Mouse (Mus musculus): ENCODE measurements around the gene Fam83e. TPM values are rescaled to one million over a fixed set of nuclear protein-coding genes. Genes with fewer than 3 reads are reported as not detected.

Fam83e gene
- polyA plus RNA-seq, 1 experiment from 2014 or later: 0.39 TPM

- Histone ChIP-seq H3K36me3 (ENCODE audit: control insufficient read depth, insufficient read depth) (no peaks in the 10 kb centered on the region), H3K4me2 (ENCODE audit: low read depth, low read length) (no peak overlapping the region), H3K4me3 (ENCODE audit: low read length) (no peak overlapping the region), H3K4me1 (ENCODE audit: control insufficient read depth, insufficient read depth, low read length) (no peaks in the 10 kb centered on the region; the same call in 1 of the 2 replicates), H3K9me3 (replicated peaks; ENCODE audit: control insufficient read depth, low read length) (0 out of 2 replicates have a peak, but pooled peaks cover 3% of the 10 kb centered on the region), H3K27me3 (ENCODE audit: control insufficient read depth, insufficient read depth, low read length) (no peaks in the 10 kb centered on the region; the same call in 1 of the 2 replicates), H3K27ac (ENCODE audit: low read length) (no peak overlapping the region), H3K9ac (ENCODE audit: low read length) (no peak overlapping the region)
- 76% methylated on average over 9 of the region's 9 CpGs for WGBS
- ATAC-seq (replicated peaks; ENCODE audit: extremely low read depth, insufficient read depth, low FRiP score): no peak
These were observed 29.1 kb downstream of the Fam83e start for GRCm38 (mm10) chr7:45750162-45750561.

GRCm38 (mm10) chr7:45755703-45756102 is 34.7 kb downstream of the Fam83e start:
- no peaks in the 10 kb centered on the region for H3K4me1 ChIP-seq (ENCODE audit: control insufficient read depth, insufficient read depth, low read length)
- peaks cover 26% of the 10 kb centered on the region for H3K27me3 ChIP-seq (ENCODE audit: control insufficient read depth, insufficient read depth, low read length)
- 49% methylated on average over 6 of the region's 6 CpGs for WGBS
- no peak overlapping the region for H3K4me2 ChIP-seq (ENCODE audit: low read depth, low read length)
- no peak overlapping the region for H3K27ac ChIP-seq (ENCODE audit: low read length)
- H3K9ac ChIP-seq (ENCODE audit: low read length): no peak overlapping the region
- H3K36me3 ChIP-seq (ENCODE audit: control insufficient read depth, insufficient read depth): no peaks in the 10 kb centered on the region
- no peaks in the 10 kb centered on the region for H3K9me3 ChIP-seq (replicated peaks; ENCODE audit: control insufficient read depth, low read length)
- H3K4me3 ChIP-seq (ENCODE audit: low read length): no peak overlapping the region
- ATAC-seq (replicated peaks; ENCODE audit: extremely low read depth, insufficient read depth, low FRiP score): no peak

DNA sequence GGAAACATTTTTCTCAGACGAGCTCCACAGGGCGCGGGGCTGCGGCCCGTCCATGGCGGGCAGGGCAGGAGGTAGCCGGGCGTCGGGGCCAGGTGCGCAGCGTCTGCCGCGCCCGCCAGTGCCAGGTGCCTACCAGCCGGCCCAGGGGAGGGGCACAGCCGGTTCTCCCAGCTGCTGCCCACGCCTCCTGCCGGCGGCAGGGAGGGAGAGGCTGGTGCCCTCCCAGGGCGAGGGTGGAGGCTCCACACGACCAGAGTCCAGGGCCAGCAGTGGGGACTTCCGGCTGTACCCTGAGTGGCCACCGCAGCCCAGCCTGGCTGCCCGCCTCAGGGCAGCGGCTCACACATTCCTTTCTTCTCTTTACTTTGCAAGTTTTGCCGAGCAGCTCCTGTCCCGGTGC is 38.4 kb downstream of the Fam83e start:
- peak overlapping the region; percentile 1; the same call in 1 of the 2 replicates for H3K4me3 ChIP-seq (ENCODE audit: low read length)
- H3K4me2 ChIP-seq (ENCODE audit: low read depth, low read length): peak overlapping the region; percentile 41
- no peak for ATAC-seq (replicated peaks; ENCODE audit: extremely low read depth, insufficient read depth, low FRiP score)
- H3K9ac ChIP-seq (ENCODE audit: low read length): peak overlapping the region; percentile 6; the same call in 1 of the 2 replicates
- H3K27ac ChIP-seq (ENCODE audit: low read length): no peak overlapping the region
- H3K36me3 ChIP-seq (ENCODE audit: control insufficient read depth, insufficient read depth): no peaks in the 10 kb centered on the region
- peaks cover 26% of the 10 kb centered on the region for H3K27me3 ChIP-seq (ENCODE audit: control insufficient read depth, insufficient read depth, low read length)
- WGBS: 7% methylated on average over 27 of the region's 27 CpGs
- H3K4me1 ChIP-seq (ENCODE audit: control insufficient read depth, insufficient read depth, low read length): no peaks in the 10 kb centered on the region
- no peaks in the 10 kb centered on the region for H3K9me3 ChIP-seq (replicated peaks; ENCODE audit: control insufficient read depth, low read length)

DNA sequence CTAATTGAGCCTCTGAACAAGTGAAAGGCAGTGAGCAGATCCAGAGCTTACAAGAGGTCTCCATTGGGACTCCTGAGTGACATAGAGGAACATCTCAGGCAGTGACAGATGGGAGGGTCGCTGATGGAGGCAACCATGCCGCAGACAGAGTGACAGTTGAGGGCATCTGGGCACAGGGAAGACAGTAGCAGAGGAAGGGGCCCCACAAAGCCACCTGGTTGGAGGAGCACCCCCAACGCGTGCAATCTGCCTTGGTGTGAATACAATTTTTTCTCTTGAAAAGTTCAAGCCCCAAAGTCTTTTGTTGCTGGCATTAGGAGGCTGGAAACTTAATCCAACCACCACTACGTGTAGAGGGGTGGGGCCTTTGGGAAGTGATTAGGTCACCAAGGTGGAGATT is 39.1 kb downstream of the Fam83e start:
- Histone ChIP-seq H3K27me3 (ENCODE audit: control insufficient read depth, insufficient read depth, low read length) (peaks cover 26% of the 10 kb centered on the region), H3K9me3 (replicated peaks; ENCODE audit: control insufficient read depth, low read length) (no peaks in the 10 kb centered on the region)
- WGBS: 65% methylated on average over 5 of the region's 5 CpGs

DNA sequence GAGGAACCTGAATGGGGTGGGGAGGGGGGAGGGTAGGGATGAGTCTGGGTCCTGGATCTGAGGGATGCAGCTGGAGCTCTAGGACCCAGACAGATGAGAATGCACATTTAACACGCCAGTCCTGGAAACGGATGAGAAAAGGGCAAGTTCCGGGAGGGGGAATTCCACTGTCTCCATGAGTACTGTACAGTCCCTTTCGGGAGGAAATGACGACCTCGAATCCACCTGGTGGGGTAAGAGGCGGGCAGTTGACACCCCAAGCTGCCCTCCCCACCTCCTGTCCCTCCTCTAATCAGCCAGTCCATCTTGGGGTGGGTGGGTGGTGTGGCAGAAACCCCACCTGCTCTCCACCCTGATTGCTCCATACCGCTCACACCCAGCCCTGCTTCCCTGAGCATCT is 45.0 kb downstream of the Fam83e start:
- Histone ChIP-seq H3K36me3 (ENCODE audit: control insufficient read depth, insufficient read depth) (no peaks in the 10 kb centered on the region), H3K9me3 (replicated peaks; ENCODE audit: control insufficient read depth, low read length) (peaks cover 4% of the 10 kb centered on the region; the same call in 1 of the 2 replicates), H3K4me3 (ENCODE audit: low read length) (no peak overlapping the region), H3K9ac (ENCODE audit: low read length) (no peak overlapping the region), H3K4me1 (ENCODE audit: control insufficient read depth, insufficient read depth, low read length) (no peaks in the 10 kb centered on the region), H3K4me2 (ENCODE audit: low read depth, low read length) (no peak overlapping the region), H3K27me3 (ENCODE audit: control insufficient read depth, insufficient read depth, low read length) (no peaks in the 10 kb centered on the region), H3K27ac (ENCODE audit: low read length) (no peak overlapping the region)
- ATAC-seq (replicated peaks; ENCODE audit: extremely low read depth, insufficient read depth, low FRiP score): no peak
- WGBS: 45% methylated on average over 8 of the region's 8 CpGs

More for the DNA sequence above, 39.1 kb downstream of the Fam83e start:
- Histone ChIP-seq H3K27ac (ENCODE audit: low read length) (no peak overlapping the region), H3K4me2 (ENCODE audit: low read depth, low read length) (no peak overlapping the region), H3K4me3 (ENCODE audit: low read length) (no peak overlapping the region), H3K4me1 (ENCODE audit: control insufficient read depth, insufficient read depth, low read length) (no peaks in the 10 kb centered on the region), H3K36me3 (ENCODE audit: control insufficient read depth, insufficient read depth) (no peaks in the 10 kb centered on the region), H3K9ac (ENCODE audit: low read length) (no peak overlapping the region)
- ATAC-seq (replicated peaks; ENCODE audit: extremely low read depth, insufficient read depth, low FRiP score): no peak

- 46% methylated on average over 6 of the region's 8 CpGs for WGBS
- no peaks in the 10 kb centered on the region for H3K36me3 ChIP-seq (ENCODE audit: control insufficient read depth, insufficient read depth)
- no peaks in the 10 kb centered on the region for H3K27me3 ChIP-seq (ENCODE audit: control insufficient read depth, insufficient read depth, low read length)
- ATAC-seq (replicated peaks; ENCODE audit: extremely low read depth, insufficient read depth, low FRiP score): no peak
- H3K9ac ChIP-seq (ENCODE audit: low read length): no peak overlapping the region
- no peak overlapping the region for H3K4me2 ChIP-seq (ENCODE audit: low read depth, low read length)
- no peaks in the 10 kb centered on the region for H3K4me1 ChIP-seq (ENCODE audit: control insufficient read depth, insufficient read depth, low read length)
- no peak overlapping the region for H3K27ac ChIP-seq (ENCODE audit: low read length)
- peaks cover 4% of the 10 kb centered on the region; the same call in 1 of the 2 replicates for H3K9me3 ChIP-seq (replicated peaks; ENCODE audit: control insufficient read depth, low read length)
- no peak overlapping the region for H3K4me3 ChIP-seq (ENCODE audit: low read length)
These were observed 45.8 kb downstream of the Fam83e start for GRCm38 (mm10) chr7:45766764-45767163.

DNA sequence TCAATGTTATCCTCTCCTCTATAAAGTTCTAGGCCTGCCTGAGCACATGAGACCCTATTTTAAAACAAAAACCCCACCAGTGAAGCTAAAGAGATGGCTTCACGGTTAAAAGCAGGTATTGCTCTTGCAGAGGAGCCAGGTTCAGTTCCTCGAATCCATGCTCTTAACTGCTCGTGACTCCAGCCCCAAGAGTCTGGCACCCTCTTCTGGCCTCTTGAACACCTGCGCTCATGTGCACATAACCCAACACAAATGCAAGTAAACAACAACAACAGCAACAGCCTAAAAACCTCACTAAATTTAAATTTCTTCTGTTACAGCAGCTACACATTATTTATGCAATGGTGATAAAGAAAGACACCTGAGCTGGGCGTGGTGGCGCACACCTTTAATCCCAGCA is 46.5 kb downstream of the Fam83e start:
- no peak overlapping the region for H3K4me2 ChIP-seq (ENCODE audit: low read depth, low read length)
- no peak overlapping the region for H3K9ac ChIP-seq (ENCODE audit: low read length)
- no peak overlapping the region for H3K4me3 ChIP-seq (ENCODE audit: low read length)
- ATAC-seq (replicated peaks; ENCODE audit: extremely low read depth, insufficient read depth, low FRiP score): no peak
- no peak overlapping the region for H3K27ac ChIP-seq (ENCODE audit: low read length)
- no peaks in the 10 kb centered on the region for H3K36me3 ChIP-seq (ENCODE audit: control insufficient read depth, insufficient read depth)
- no peaks in the 10 kb centered on the region for H3K27me3 ChIP-seq (ENCODE audit: control insufficient read depth, insufficient read depth, low read length)
- 90% methylated on average over 6 of the region's 6 CpGs for WGBS
- H3K4me1 ChIP-seq (ENCODE audit: control insufficient read depth, insufficient read depth, low read length): no peaks in the 10 kb centered on the region
- H3K9me3 ChIP-seq (replicated peaks; ENCODE audit: control insufficient read depth, low read length): peaks cover 4% of the 10 kb centered on the region; the same call in 1 of the 2 replicates

- no peaks in the 10 kb centered on the region for H3K36me3 ChIP-seq (ENCODE audit: control insufficient read depth, insufficient read depth)
- H3K9ac ChIP-seq (ENCODE audit: low read length): no peak overlapping the region
- H3K27ac ChIP-seq (ENCODE audit: low read length): no peak overlapping the region
- peaks cover 4% of the 10 kb centered on the region; the same call in 1 of the 2 replicates for H3K9me3 ChIP-seq (replicated peaks; ENCODE audit: control insufficient read depth, low read length)
- 57% methylated on average over 8 of the region's 8 CpGs for WGBS
- ATAC-seq (replicated peaks; ENCODE audit: extremely low read depth, insufficient read depth, low FRiP score): no peak
- H3K4me3 ChIP-seq (ENCODE audit: low read length): no peak overlapping the region
- no peak overlapping the region for H3K4me2 ChIP-seq (ENCODE audit: low read depth, low read length)
- H3K27me3 ChIP-seq (ENCODE audit: control insufficient read depth, insufficient read depth, low read length): 0 out of 2 replicates have a peak, but pooled peaks cover 3% of the 10 kb centered on the region
- no peaks in the 10 kb centered on the region for H3K4me1 ChIP-seq (ENCODE audit: control insufficient read depth, insufficient read depth, low read length)
These were observed 49.5 kb downstream of the Fam83e start for GRCm38 (mm10) chr7:45770427-45771082.

DNA sequence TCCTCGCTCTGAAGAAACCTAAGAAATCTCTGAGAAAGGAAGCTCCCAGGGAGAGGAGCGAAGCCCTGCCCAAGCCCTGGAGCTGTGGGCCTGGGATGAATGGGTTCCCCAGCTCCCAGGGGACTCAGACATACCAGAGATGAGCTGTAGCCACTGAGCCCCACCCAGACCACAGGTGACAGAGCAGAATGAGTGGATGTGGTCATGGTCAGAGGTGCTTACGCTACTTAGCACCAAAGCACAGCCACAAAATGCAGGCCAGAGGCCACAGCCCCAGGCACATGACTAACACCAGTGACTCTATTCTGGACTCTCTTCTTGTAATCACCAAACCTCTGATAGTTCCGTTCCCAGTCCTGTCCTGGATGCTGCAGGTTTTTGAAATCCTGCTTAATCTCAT is 50.1 kb downstream of the Fam83e start:
- Histone ChIP-seq H3K9me3 (replicated peaks; ENCODE audit: control insufficient read depth, low read length) (peaks cover 4% of the 10 kb centered on the region; the same call in 1 of the 2 replicates), H3K27me3 (ENCODE audit: control insufficient read depth, insufficient read depth, low read length) (0 out of 2 replicates have a peak, but pooled peaks cover 3% of the 10 kb centered on the region), H3K4me2 (ENCODE audit: low read depth, low read length) (no peak overlapping the region), H3K36me3 (ENCODE audit: control insufficient read depth, insufficient read depth) (no peaks in the 10 kb centered on the region), H3K27ac (ENCODE audit: low read length) (no peak overlapping the region), H3K4me1 (ENCODE audit: control insufficient read depth, insufficient read depth, low read length) (no peaks in the 10 kb centered on the region), H3K9ac (ENCODE audit: low read length) (no peak overlapping the region), H3K4me3 (ENCODE audit: low read length) (no peak overlapping the region)
- ATAC-seq (replicated peaks; ENCODE audit: extremely low read depth, insufficient read depth, low FRiP score): no peak
- WGBS: 65% methylated on average over 4 of the region's 4 CpGs

Measured in heart, embryonic 16.5 days (tissue).